Mouse (Mus musculus) embryonic fibroblast, embryonic 13.5 days (primary cell): ENCODE data around the gene Atrx.
"Not testable (repeated sequence)": the region's sequence is repeated elsewhere in the genome, so short reads cannot be mapped to it uniquely, and the experiment has no call there.

Experiments
- CTCF ChIP-seq: IDR thresholded peaks from 2 replicates; pipeline ENCODE4 v1.5.1; 2011; ENCODE audit warnings: mild to moderate bottlenecking, control low read depth, low read length, moderate library complexity, borderline replicate concordance; ENCODE audit not compliant: insufficient read depth
- POLR2A ChIP-seq: IDR thresholded peaks from 2 replicates; pipeline ENCODE4 v1.6.1; 2011; ENCODE audit warnings: low read depth, mild to moderate bottlenecking, control low read depth, low read length, moderate library complexity

DNA sequence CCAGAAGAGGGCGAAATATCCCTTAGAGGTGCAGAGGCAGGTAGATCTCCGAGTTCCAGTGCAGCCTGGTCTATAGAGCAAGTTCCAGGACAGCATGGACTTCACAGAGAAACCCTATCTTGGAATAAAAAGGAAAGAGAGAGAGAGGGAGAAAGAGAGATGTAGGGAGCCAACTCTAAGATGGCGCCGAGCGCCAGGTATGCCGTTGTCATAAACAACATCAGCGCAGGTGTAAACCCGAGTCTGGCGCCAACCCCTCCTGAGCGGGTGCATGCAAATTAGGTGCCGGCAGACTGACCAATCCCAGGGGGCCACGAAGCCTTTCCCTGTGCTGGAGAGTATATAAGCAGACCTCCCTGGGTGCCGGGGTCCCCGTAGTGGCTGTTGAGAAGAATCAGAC, 27.9 kb upstream of the Atrx start:
- TF ChIP-seq POLR2A, CTCF: not testable (repeated sequence)
